Mouse (Mus musculus) spleen, adult 2 months (tissue): ENCODE results near the gene Txlna. TPM values are rescaled to one million over a fixed set of nuclear protein-coding genes. Genes with fewer than 3 reads are reported as not detected.
A peak's percentile ranks its signal among the peaks of the same experiment; 100 is the strongest.

Source experiments
- DNase-seq, 2 experiments: peaks; one replicate each; pipeline versions ENCODE4 v3.0.0 to v3.0.0-alpha.2; 2012 to 2021; ENCODE audit warnings: low spot score in 2 of 2, low read depth in 1 of 2
- H3K27ac ChIP-seq: fragments of 200-500 bp; 2 replicates; pipeline ENCODE4 v1.5.1; 2012; ENCODE audit warnings: low read length, inconsistent platforms; ENCODE audit not compliant: insufficient read depth
- H3K27me3 ChIP-seq: fragments of 200-500 bp; 2 replicates; pipeline ENCODE4 v1.6.1; 2012; ENCODE audit warnings: mild to moderate bottlenecking, moderate library complexity, low read length, inconsistent platforms; ENCODE audit not compliant: control insufficient read depth, insufficient read depth
- H3K36me3 ChIP-seq: fragments of 200-500 bp; 2 replicates; pipeline ENCODE4 v1.6.1; 2012; ENCODE audit warnings: mild to moderate bottlenecking, low read length, inconsistent platforms; ENCODE audit not compliant: control insufficient read depth, insufficient read depth
- H3K4me1 ChIP-seq: fragments of 200-500 bp; 2 replicates; pipeline ENCODE4 v1.6.1; 2011; ENCODE audit warnings: inconsistent platforms; ENCODE audit not compliant: control insufficient read depth, insufficient read depth, insufficient read length
- H3K4me3 ChIP-seq: fragments of 200-500 bp; 2 replicates; pipeline ENCODE4 v1.5.1; 2011; ENCODE audit warnings: mild to moderate bottlenecking, inconsistent platforms; ENCODE audit not compliant: insufficient read depth, insufficient read length; ENCODE audit errors: extremely low read depth
- CTCF ChIP-seq: fragments of 200-500 bp; IDR thresholded peaks from 2 replicates; pipeline ENCODE4 v1.5.1; 2011; ENCODE audit warnings: mild to moderate bottlenecking, inconsistent platforms; ENCODE audit not compliant: insufficient read depth, insufficient read length, insufficient replicate concordance; ENCODE audit errors: extremely low read depth
- POLR2A ChIP-seq: fragments of 200-500 bp; IDR thresholded peaks from 2 replicates; pipeline ENCODE4 v1.6.1; 2011; ENCODE audit warnings: low read depth, low read length, inconsistent platforms
- WGBS: fragments of 180-500 bp; shearing (Covaris S2); methylation state at CpG from one replicate; pipeline ENCODE4 v1.1.7; 2018; 5-methylcytosine and 5-hydroxymethylcytosine counted together
- polyA plus RNA-seq: library from polyadenylated mRNA; depleted of rRNA; stranded (reverse); fragments of >200 nt; gene quantifications from 2 replicates; pipeline ENCODE4 v1.2.3, GENCODE M21; 2012

Gene Txlna
- polyA plus RNA-seq, 1 experiment = 20.1 TPM

DNA sequence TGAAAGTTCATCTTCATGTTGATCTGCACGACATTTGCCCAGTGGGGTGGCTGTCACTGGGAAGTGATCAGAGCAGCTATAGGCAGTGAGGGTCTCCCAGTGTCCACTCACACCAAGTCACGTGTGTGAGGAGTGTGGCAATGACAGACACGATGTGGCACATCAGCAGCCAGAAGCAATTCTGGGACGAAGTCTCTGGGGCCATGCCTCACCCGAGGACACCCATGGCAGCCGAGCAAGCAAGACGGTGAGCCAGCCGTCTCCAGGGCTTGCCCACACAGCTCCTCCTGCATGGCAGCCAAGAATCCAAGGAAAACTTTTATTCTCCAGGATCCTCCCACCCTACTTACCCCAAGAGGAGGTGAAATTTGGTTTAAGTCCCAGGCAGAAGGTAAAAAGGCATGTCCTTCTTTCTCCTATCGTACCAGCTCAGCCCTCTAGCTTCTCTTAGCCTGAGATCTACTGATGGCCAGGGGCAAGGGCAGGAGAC lies 25.0 kb downstream of the Txlna start:
- H3K27ac ChIP-seq = no peak overlapping the region
- no peak for DNase-seq
- H3K27me3 ChIP-seq = no peaks in the 10 kb centered on the region
- H3K4me3 ChIP-seq = no peak overlapping the region
- H3K4me1 ChIP-seq = peaks cover 2% of the 10 kb centered on the region; the same call in 1 of the 2 replicates
- no peaks in the 10 kb centered on the region; the same call in 1 of the 2 replicates for H3K36me3 ChIP-seq
- 93% methylated on average over 9 of the region's 9 CpGs for WGBS
- no peak for TF ChIP-seq CTCF
- TF ChIP-seq POLR2A = no peak

DNA sequence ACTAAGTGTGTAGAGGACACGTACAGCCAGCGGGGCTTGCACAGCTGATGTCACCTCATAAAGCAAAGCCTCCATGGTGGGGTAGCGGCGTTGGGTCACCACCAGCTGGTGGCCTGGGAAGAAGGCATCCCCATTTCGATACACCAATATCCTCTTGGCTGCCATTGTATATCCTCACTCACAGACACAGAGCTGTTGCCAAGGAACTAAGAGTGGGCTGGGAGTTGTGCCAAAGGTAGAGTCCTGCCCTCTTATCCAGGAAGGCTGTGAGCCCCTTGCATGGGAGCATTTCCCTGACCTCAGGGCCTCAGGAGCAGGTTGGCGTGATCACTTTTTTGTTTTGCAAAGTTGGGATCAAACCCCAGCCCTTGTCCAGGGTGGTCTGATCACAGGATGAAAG lies 26.8 kb downstream of the Txlna start, which contains the start of gene Dcdc2b:
Gene Dcdc2b (minus strand): TSS at position 165 of the 400 bp plus-strand sequence.
- no peak for DNase-seq
- Histone ChIP-seq H3K4me1 (peaks cover 15% of the 10 kb centered on the region; the same call in 1 of the 2 replicates), H3K4me3 (no peak within 1 kb of the TSS), H3K27me3 (no peaks in the 10 kb centered on the region), H3K27ac (no peak within 1 kb of the TSS), H3K36me3 (no peaks in the 10 kb centered on the region)
- TF ChIP-seq POLR2A (no peak), CTCF (no peak)
- WGBS = 92% methylated on average over 6 of the region's 6 CpGs

- peaks cover 12% of the 10 kb centered on the region; the same call in 1 of the 2 replicates for H3K4me1 ChIP-seq
- no peak overlapping the region for H3K4me3 ChIP-seq
- no peak for TF ChIP-seq CTCF
- TF ChIP-seq POLR2A = no peak
- no peak for DNase-seq
- WGBS = 86% methylated on average over 4 of the region's 4 CpGs
- H3K27ac ChIP-seq = peak overlapping the region; percentile 53
- peaks cover 12% of the 10 kb centered on the region for H3K36me3 ChIP-seq
- no peaks in the 10 kb centered on the region for H3K27me3 ChIP-seq
Observed at GRCm38 (mm10) chr4:129610472-129610871, 30.4 kb downstream of the Txlna start.

DNA sequence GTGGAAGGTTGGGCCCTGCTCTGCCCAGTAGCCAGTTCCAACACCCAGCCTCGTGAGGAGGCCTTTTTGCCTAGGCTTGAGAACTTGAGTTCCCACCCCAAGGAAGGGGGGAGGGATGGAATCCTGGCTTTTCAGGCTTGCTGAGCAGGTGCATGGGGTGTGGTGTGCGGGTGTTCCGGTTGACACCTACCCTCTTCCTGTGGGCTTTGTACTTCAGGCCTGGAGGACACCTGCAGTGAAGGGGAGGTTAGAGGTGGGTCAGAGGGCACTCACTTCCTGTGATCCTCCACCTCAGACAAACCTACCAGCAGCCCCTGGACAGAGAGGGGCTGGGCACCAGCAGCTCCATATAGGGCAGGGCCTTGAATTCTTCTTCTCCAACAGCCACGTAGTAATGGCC lies 30.8 kb downstream of the Txlna start:
- H3K4me3 ChIP-seq = no peak overlapping the region
- no peak for DNase-seq

DNA sequence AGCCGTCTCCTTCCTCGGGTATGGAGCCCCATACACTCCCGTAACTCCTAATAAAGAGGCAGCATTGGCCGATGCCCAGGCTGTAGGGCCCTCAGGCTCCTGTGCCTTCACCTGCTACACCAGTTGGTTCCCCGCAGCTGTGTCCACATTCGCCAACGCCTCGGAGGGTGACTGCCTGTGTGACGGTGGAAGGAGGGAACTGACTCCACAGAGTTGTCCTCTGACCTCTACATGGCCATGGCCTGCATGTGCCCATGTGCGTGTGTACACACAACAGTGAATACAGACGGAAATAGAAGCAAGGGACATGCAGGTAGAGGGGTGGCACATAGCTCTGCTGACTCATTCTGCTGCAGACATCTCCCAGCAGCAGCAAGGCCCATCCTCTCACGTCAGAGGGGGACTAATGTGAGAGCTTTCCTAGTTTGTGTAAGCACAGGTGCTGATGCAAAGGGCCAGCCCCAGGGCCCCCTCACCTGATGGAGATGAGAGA lies 31.7 kb downstream of the Txlna start:
- Histone ChIP-seq H3K4me1 (peaks cover 12% of the 10 kb centered on the region; the same call in 1 of the 2 replicates), H3K27ac (peak overlapping the region; percentile 15; the same call in 1 of the 2 replicates), H3K36me3 (peaks cover 13% of the 10 kb centered on the region), H3K4me3 (no peak overlapping the region), H3K27me3 (no peaks in the 10 kb centered on the region)
- DNase-seq = no peak
- TF ChIP-seq CTCF (no peak), POLR2A (no peak)
- WGBS = 74% methylated on average over 12 of the region's 12 CpGs

More for the DNA sequence above, 30.8 kb downstream of the Txlna start:
- peaks cover 12% of the 10 kb centered on the region; the same call in 1 of the 2 replicates for H3K4me1 ChIP-seq
- WGBS = 65% methylated on average over 4 of the region's 4 CpGs
- peaks cover 13% of the 10 kb centered on the region for H3K36me3 ChIP-seq
- no peaks in the 10 kb centered on the region for H3K27me3 ChIP-seq
- peak overlapping the region; percentile 53 for H3K27ac ChIP-seq
- TF ChIP-seq POLR2A = no peak
- TF ChIP-seq CTCF = no peak

DNA sequence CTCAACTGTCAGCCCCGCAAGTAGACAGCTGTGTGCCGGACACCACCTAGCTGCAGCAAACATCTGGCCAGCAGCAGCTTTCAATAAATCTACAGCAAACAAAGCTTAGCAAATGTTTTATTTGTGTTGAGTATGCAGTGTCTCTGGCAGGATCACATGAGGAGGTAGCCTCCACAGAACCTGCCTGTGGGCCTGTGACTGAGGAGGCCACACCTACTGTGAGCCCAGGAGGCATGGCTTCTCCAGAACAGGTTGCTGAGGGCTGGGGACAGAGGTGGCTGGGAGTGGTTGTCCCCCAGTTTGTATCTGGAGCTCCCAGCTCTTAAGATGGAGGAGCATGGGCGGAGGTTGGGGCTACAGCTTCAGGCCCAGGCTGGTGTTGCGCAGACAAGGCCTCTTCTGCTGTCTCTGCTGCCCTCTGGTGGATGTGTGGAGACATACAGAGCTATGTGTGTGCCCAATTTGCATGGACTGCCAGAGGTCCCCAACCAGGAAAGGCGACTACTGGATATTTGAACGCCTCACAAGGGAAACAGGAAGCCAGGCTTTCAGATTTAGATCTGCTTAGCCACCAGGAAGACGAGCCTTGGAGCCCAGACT lies 32.3 kb downstream of the Txlna start:
- TF ChIP-seq POLR2A = no peak
- TF ChIP-seq CTCF = peak; percentile 91
- peak; percentile 66 to 78 for DNase-seq
- WGBS = 42% methylated on average over 7 of the region's 7 CpGs
- H3K4me3 ChIP-seq = no peak overlapping the region
- no peak overlapping the region for H3K27ac ChIP-seq
- H3K27me3 ChIP-seq = no peaks in the 10 kb centered on the region
- H3K36me3 ChIP-seq = peaks cover 16% of the 10 kb centered on the region
- H3K4me1 ChIP-seq = peaks cover 12% of the 10 kb centered on the region; the same call in 1 of the 2 replicates
